Mouse (Mus musculus) lung, adult 2 months (tissue): Measurements from ENCODE around the gene Tmem102.

Experiments
- CTCF ChIP-seq: fragments of 200-500 bp; IDR thresholded peaks from 2 replicates; pipeline ENCODE4 v1.5.1; 2011; ENCODE audit warnings: mild to moderate bottlenecking, low read length, control low read depth; ENCODE audit not compliant: insufficient read depth
- POLR2A ChIP-seq: fragments of 200-500 bp; IDR thresholded peaks from 2 replicates; pipeline ENCODE4 v1.6.1; 2011; ENCODE audit warnings: low read depth, mild to moderate bottlenecking, control low read depth, low read length, borderline replicate concordance; ENCODE audit errors: extremely low read depth

- TF ChIP-seq CTCF: no peak
- peak; percentile 100 for TF ChIP-seq POLR2A
These were observed 46.9 kb downstream of the Tmem102 start, which contains the start of gene Polr2a for GRCm38 (mm10) chr11:69758478-69758970.
